Mouse (Mus musculus) urinary bladder, postnatal 25 days (tissue): ENCODE results near the gene Ptpro.
A peak's percentile ranks its signal among the peaks of the same experiment; 100 is the strongest.
"Not testable (repeated sequence)": the region's sequence is repeated elsewhere in the genome, so short reads cannot be mapped to it uniquely, and the experiment has no call there.

Experiments
- DNase-seq: peaks from one replicate; pipeline ENCODE4 v3.0.0; 2022; ENCODE audit warnings: low spot score

Ptpro gene

DNA sequence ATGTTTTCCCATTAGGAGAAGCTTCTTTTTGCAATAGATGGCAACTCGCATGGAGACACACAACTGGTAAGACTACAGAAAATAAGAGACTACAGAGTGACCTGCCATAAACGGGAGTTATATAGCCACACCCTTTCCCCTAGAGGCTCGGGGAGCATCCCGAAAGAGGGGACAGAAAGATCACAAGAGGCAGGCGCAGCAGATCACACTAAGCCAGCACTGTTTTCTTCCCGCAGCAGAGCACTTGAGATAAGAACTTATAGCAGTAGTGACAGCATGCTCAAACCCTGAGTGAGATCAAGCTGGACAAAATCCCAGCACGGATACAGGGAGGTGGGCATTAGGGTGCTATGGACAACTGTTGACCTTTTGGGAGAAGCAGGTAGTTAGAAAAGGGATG lies 203.9 kb downstream of the Ptpro start:
- DNase-seq: no peak

DNA sequence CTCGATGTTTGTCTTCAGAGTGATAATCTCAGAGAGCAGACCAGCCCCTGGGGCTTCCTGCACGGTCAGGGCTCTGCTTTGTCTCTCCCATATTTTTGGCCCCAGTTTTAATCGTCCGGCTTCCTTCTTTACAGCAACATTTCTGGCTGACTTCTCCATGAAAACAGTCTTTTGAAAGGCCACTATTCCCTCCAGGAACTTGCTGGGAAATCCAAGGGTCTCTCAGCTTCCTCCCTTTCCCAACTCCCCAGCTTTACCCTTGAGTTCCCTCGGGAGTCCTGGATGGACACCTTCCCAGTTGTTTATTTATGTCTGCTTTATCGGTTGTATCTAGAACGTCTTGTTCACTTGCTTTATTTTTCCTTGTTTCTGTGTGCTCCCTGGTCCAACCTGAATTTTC lies 205.1 kb downstream of the Ptpro start:
- DNase-seq: no peak

DNA sequence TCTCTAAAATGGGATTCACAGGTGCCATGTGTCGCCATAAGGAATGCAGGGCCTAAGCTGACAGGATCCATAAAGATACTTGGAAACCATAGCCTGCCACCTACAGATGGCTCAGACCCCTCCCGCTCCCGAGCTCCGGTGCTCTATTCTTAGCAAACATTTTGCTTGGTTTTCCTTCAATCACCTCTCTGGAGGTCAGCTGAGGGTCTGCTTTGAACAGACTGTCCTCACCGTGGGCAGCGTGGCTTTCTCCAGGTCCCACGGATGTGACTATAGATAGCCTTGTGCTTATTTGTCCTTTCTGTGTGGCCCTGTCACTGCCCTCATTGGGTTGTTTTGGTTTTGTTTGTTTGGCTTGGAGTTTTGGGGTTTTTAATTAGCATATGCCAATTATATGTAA lies 206.0 kb downstream of the Ptpro start:
- no peak for DNase-seq

DNA sequence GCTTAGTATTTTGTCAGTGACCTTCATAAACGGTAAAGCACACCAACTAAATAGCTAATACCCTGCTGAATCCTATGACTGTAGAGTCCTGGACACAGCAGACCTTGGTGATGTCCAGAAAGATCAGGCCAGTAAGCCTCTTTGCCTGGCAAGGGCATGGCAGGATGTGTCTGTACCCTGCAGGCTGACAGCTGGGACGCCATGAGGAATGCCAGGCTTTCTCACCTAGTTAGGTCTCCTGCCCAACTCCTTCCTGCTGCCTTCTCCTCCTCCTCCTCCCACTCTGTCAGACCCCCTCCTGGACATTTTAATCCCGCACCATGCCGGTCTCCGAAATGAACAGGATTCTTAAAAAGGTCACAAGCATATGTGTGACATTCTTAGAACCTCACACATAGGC lies 211.7 kb downstream of the Ptpro start:
- no peak for DNase-seq

DNA sequence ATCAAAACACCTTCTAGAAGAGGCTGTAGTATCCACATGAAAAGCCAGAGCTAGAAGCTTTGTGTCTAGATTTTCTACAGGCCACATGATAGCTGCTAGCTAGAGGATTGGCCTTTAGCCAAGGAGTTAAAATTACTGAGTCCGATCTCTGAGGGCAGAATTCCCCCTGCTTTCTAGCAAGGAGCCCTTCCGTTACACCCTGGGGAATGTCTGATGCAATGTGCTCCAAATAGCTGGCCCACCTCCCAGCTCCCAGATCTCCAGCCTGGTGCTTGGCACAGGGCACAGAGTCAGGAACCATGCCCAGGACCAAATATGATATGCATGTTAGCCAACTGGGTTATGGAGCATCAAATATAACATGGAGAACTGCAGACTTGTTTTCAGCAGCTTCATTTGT lies 213.1 kb downstream of the Ptpro start:
- peak; percentile 16 for DNase-seq

DNA sequence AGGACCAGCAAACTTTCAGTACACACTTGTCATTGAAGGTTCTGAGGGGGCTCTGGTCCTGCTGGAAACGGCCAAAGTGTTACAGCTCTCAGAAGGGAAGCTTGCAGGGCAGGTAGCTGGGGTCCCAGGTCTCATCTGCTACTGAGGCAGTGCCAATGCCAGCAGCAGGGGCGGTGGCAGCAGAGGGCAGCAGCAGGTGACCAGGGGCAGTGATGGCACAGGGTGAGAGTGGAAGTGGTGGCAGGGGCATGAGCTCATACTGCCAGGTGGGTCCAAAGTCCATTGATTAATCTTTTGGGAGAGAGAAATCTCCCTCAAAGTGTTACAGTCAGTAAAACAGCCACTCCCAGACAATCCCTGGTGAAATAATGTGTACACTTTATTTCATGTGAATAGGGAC lies 214.1 kb downstream of the Ptpro start:
- no peak for DNase-seq

- no peak for DNase-seq
These were observed 215.6 kb downstream of the Ptpro start for GRCm38 (mm10) chr6:137467696-137468095.

GRCm38 (mm10) chr6:137469541-137469940 lies 217.4 kb downstream of the Ptpro start:
- DNase-seq: no peak

GRCm38 (mm10) chr6:137470901-137471598 lies 218.9 kb downstream of the Ptpro start:
- DNase-seq: peak; percentile 64

DNA sequence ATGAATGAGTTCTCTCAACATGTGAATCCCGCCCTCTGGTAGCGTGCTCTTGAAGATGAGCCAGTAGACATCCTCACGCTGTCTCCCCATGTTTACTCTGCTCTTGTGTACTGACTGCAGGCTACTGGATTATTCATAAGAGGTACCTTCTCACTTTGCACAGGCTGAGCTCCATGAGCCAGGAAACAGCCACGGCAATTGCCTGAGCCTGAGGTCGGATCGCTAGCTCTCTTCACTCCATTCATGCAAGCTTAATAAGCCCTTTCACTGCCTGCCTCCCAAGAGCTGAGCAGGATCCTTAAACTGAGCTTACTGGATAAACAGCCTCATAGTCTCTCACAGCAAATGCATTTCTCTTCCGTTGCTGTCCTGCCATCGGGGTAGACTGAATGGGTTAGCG lies 220.0 kb downstream of the Ptpro start:
- DNase-seq: no peak

GRCm38 (mm10) chr6:137473433-137473832 lies 221.3 kb downstream of the Ptpro start:
- no peak for DNase-seq

- not testable (repeated sequence) for DNase-seq
These were observed 223.6 kb downstream of the Ptpro start for GRCm38 (mm10) chr6:137475695-137476094.

GRCm38 (mm10) chr6:137482891-137483290 lies 230.8 kb downstream of the Ptpro start:
- DNase-seq: no peak

DNA sequence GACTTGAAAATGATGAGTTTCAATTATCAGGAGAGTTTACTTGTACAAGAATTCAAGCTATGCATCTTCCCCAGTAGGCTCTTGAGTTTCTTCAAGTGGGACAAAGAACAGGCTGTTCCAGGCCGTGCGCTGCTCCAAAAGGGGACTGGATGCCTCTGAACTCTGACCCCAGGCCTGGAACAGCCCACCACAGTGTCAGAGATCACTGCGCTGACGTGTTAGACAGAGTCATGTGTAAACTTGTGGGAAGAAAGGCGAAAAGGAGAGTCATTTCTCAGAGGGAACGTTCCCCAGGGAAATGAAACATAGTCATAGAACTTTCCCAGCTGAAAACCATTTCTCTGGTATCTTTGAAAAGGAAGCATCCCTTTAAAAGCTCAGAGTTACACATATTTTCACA lies 235.3 kb downstream of the Ptpro start:
- DNase-seq: no peak

GRCm38 (mm10) chr6:137490115-137490514 lies 238.0 kb downstream of the Ptpro start:
- no peak for DNase-seq

GRCm38 (mm10) chr6:137491659-137492058 lies 239.5 kb downstream of the Ptpro start:
- DNase-seq: no peak

DNA sequence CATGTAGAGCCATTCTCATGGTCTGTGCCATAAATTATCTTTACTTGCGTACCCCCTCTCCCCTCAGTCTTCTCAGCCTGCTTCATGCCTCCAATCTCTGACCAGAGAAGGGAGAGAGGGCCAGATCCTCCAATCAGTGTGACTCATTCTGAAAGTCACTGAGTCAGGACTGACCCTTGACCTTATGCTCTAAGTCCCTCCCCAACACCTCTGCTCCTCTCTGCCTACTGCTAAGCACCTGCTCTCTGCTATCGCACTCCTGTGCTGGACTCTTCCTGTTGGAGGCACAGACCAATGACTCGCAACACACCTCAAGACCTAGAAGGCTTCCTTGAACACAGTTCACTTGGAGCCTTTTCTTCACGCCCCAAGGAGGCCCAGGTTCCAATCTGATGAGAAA lies 240.5 kb downstream of the Ptpro start:
- DNase-seq: no peak

DNA sequence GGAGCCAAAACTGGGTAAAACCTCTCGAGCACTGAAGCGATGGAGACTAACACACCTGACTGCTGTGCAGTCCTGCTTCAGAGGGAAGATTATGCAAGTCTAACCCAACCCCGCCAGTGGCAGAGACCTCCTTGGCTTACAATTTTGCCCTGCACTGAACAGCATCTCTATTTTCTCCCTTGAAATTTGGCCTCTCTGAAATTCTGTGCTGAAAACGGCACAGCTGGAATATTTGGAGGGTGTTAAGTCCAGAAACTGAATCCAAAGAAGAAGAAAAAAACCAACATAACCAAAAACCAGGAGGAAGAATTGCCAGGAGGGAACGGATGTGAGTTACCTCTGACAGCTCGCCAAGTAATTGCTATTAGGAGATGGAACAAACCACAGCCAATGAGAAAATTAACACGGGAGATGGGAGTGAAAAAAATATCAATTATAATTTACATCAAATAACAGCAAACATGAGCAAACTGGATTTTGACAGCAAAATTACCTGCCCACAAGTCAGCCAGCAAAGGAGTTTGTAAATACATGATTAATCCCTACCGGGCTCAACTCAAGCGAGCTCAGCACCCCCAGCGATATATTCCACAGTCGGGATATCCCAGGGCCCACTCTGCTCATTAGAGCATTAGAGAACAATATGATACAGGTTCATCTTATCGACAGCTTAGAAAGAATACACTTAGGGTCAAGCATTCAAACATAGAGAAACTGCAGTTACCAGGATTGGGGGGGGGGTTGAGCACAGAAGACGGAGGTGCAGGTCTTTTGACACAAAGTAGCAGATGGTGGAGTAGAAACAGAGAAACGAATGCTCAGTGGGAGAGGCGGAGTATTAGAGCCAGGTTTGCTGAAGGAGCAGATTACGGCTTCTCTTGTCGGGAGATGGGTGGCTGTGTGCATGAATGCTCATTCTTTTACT lies 241.4 kb downstream of the Ptpro start:
- no peak for DNase-seq

GRCm38 (mm10) chr6:137494136-137494475 lies 242.0 kb downstream of the Ptpro start:
- DNase-seq: no peak

DNA sequence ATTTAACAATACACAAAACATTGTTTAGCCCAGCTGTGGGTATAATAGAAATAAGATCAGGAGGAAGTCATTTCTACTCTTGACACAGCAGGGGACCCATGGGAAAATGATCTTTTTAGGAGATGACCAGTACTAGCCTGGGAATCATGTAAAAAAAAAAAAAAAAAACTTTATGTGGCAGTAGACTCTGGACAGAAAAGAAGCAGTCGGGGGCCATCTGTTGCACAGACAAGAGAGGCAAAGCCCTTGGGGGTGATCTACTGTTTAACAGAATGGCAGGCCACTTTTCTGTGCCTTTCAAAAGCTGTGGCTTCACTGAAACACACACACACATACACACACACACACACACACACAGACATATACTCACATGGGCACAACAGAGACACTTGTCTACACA lies 242.7 kb downstream of the Ptpro start:
- DNase-seq: no peak

GRCm38 (mm10) chr6:137495233-137495632 lies 243.1 kb downstream of the Ptpro start:
- no peak for DNase-seq

DNA sequence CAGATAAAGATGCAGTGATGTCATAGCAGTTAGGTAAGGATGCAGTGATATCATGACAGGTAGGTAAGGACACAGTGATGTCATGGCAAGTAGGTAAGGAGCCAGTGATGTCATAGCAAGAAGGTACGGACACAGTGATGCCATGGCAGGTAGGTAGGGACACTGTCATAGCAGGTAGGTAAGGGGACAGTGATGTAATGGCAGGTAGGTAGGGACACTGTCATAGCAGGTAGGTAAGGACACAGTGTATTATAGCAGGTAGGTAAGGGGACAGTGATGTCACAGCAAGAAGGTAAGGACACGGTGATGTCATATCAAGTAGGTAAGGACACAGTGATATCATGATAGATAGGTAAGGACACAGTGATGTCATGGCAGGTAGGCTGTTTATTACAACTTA lies 244.4 kb downstream of the Ptpro start:
- DNase-seq: no peak

GRCm38 (mm10) chr6:137497208-137497835 lies 245.2 kb downstream of the Ptpro start:
- DNase-seq: no peak
